ENCODE assay signal across 8 mouse cellular contexts in the genomic region with DNA sequence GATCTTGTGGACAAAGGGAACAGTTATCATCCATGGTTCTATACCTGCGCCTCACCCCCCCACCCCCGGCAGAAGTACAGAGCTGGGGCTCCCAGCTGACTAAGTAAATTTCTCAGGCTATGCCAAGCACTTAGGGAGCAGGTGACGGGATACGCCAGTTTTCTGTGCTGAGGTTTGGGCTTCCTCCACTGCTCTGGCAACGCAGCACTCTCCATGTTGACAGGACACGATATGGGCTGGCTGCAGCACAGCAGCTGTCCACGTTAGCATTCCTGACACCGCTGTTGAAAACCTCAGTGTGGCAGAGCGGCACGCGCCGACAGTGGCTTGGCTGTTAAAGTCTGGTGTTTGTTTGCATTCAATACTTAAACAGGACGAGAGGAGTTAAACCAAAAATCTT. TPM values are rescaled to one million over a fixed set of nuclear protein-coding genes. Genes with fewer than 3 reads are reported as not detected.
DNase-seq lines count a peak whose midpoint lies in the region; ATAC-seq lines count a peak whose summit lies in the region.
"Had no signal": no experiment of that assay in that cellular context is flagged by ENCODE, and none has a peak within 500 bp of the region (broad histone marks: within the 10 kb centered on the region; RNA-seq: fewer than 3 reads in every experiment).

No protein-coding gene starts in this region.

- peaks cover 7% of the 10 kb centered on the region; the same call in 1 of the 2 replicates for H3K36me3 ChIP-seq in lung, embryonic 16.5 days (ENCODE audit: control insufficient read depth, insufficient read depth, low read length)
- H3K36me3 ChIP-seq in hindbrain, embryonic 16.5 days (ENCODE audit: control insufficient read depth, insufficient read depth, low read length), result no peaks in the 10 kb centered on the region
- H3K36me3 ChIP-seq in stomach, embryonic 16.5 days (ENCODE audit: control insufficient read depth, insufficient read depth, low read length), result peaks cover 6% of the 10 kb centered on the region; the same call in 1 of the 2 replicates

- peak overlapping the region; percentile 12; the same call in 1 of the 2 replicates for H3K4me3 ChIP-seq in lung, embryonic 16.5 days (ENCODE audit: low read length)
- no peak overlapping the region for H3K4me3 ChIP-seq in hindbrain, embryonic 16.5 days (ENCODE audit: low read length)
- H3K4me3 ChIP-seq in stomach, embryonic 16.5 days (replicated peaks; ENCODE audit: low read length), result no peak overlapping the region
- H3K4me3 ChIP-seq: stomach, embryonic 15.5 days had no signal

- H3K9me3 ChIP-seq in lung, embryonic 16.5 days (ENCODE audit: control insufficient read depth, low read length), result no peaks in the 10 kb centered on the region
- H3K9me3 ChIP-seq in hindbrain, embryonic 16.5 days (ENCODE audit: control insufficient read depth, low read length), result no peaks in the 10 kb centered on the region
- no peaks in the 10 kb centered on the region for H3K9me3 ChIP-seq in stomach, embryonic 16.5 days (replicated peaks; ENCODE audit: control insufficient read depth, low read length)
- H3K9me3 ChIP-seq: stomach, embryonic 15.5 days had no signal

- H3K4me2 ChIP-seq in lung, embryonic 16.5 days (ENCODE audit: low read depth, low read length), result peak overlapping the region; percentile 30
- H3K4me2 ChIP-seq in hindbrain, embryonic 16.5 days (ENCODE audit: low read length), result peak overlapping the region; percentile 1; the same call in 1 of the 2 replicates
- no peak overlapping the region for H3K4me2 ChIP-seq in stomach, embryonic 16.5 days (ENCODE audit: low read depth, low read length)
- H3K4me2 ChIP-seq: stomach, embryonic 15.5 days had no signal

- no peak overlapping the region for H3K27ac ChIP-seq in lung, embryonic 16.5 days (ENCODE audit: low read length)
- peak overlapping the region; percentile 49; the same call in 1 of the 2 replicates for H3K27ac ChIP-seq in hindbrain, embryonic 16.5 days (ENCODE audit: low read depth, low read length)
- H3K27ac ChIP-seq in stomach, embryonic 16.5 days (ENCODE audit: low read length), result no peak overlapping the region
- H3K27ac ChIP-seq: stomach, embryonic 15.5 days had no signal

- no peak overlapping the region for H3K9ac ChIP-seq in lung, embryonic 16.5 days (ENCODE audit: low read length)
- no peak overlapping the region for H3K9ac ChIP-seq in hindbrain, embryonic 16.5 days (ENCODE audit: low read depth, low read length)
- 0 out of 2 replicates have a peak overlapping the region, but pooled peaks have one; percentile 1 for H3K9ac ChIP-seq in stomach, embryonic 16.5 days (ENCODE audit: low read length)
- H3K9ac ChIP-seq: stomach, embryonic 15.5 days had no signal

- no peaks in the 10 kb centered on the region for H3K27me3 ChIP-seq in lung, embryonic 16.5 days (ENCODE audit: control insufficient read depth, insufficient read depth, low read depth, low read length)
- H3K27me3 ChIP-seq in hindbrain, embryonic 16.5 days (replicated peaks; ENCODE audit: control insufficient read depth, insufficient read depth, low read length), result no peaks in the 10 kb centered on the region
- no peaks in the 10 kb centered on the region for H3K27me3 ChIP-seq in stomach, embryonic 16.5 days (ENCODE audit: control insufficient read depth, insufficient read depth, low read length)
- H3K27me3 ChIP-seq: stomach, embryonic 15.5 days had no signal

- peaks cover 5% of the 10 kb centered on the region; the same call in 1 of the 2 replicates for H3K4me1 ChIP-seq in lung, embryonic 16.5 days (replicated peaks; ENCODE audit: control insufficient read depth, insufficient read depth, low read length)
- H3K4me1 ChIP-seq in hindbrain, embryonic 16.5 days (ENCODE audit: control insufficient read depth, insufficient read depth, low read depth, low read length), result no peaks in the 10 kb centered on the region; the same call in 1 of the 2 replicates
- H3K4me1 ChIP-seq in stomach, embryonic 16.5 days (ENCODE audit: control insufficient read depth, insufficient read depth, low read length), result no peaks in the 10 kb centered on the region

- WGBS in lung, embryonic 16.5 days, result 40% methylated on average over 13 of the region's 13 CpGs
- WGBS in hindbrain, embryonic 16.5 days, result 53% methylated on average over 13 of the region's 13 CpGs
- WGBS in stomach, embryonic 16.5 days, result 67% methylated on average over 13 of the region's 13 CpGs

- ATAC-seq in lung, embryonic 16.5 days (ENCODE audit: low read depth), result peak; percentile 73
- ATAC-seq in hindbrain, embryonic 16.5 days, result peak; percentile 56
- no peak for ATAC-seq in stomach, embryonic 16.5 days (ENCODE audit: insufficient read depth, low FRiP score)

- DNase-seq in lung, postnatal 14 days, result no peak
- DNase-seq in gastrocnemius, postnatal 25 days, result peak; percentile 50
- DNase-seq in right cerebral cortex, adult 18-20 months, result no peak
- DNase-seq in layer of hippocampus, adult 18-20 months (ENCODE audit: low spot score in 2 of 2), result no peak

RNA-seq across cellular contexts. Expression of a gene that starts 55.2 kb away (rescaled TPM):
- polyA plus RNA-seq in lung, embryonic 16.5 days (2015; fragmentation: Nextera tagmentation; extraction: Ambion mirVana), result not detected in 2 replicates
- total RNA-seq in gastrocnemius, postnatal 25 days (2021), result 10 to 100 TPM; 57.7 to 62.2 TPM
- 0.14 TPM in 1 of 2 replicates, not detected in the other for polyA plus RNA-seq in hindbrain, embryonic 16.5 days (2015; fragmentation: Nextera tagmentation; extraction: Ambion mirVana)
- 0.81 TPM in 1 of 2 replicates, not detected in the other for polyA plus RNA-seq in stomach, embryonic 16.5 days (2015; fragmentation: Nextera tagmentation; extraction: Ambion mirVana)
- total RNA-seq in layer of hippocampus, adult 18-20 months (2021), result under 1 TPM; 0.45 to 0.48 TPM
- polyA plus RNA-seq: stomach, embryonic 15.5 days had no signal
